Mouse (Mus musculus) stomach, postnatal 0 days (tissue): ENCODE results near the gene Cct3. TPM values are rescaled to one million over a fixed set of nuclear protein-coding genes. Genes with fewer than 3 reads are reported as not detected.

Experiments used
- polyA plus RNA-seq: library from polyadenylated mRNA; unstranded; fragments of >200 nt; fragmentation: Nextera tagmentation; extraction: Ambion mirVana; gene quantifications from 2 replicates; pipeline ENCODE4 v1.2.1, GENCODE M21; 2015

The Cct3 gene
- polyA plus RNA-seq, 1 experiment from 2014 or later = 233 TPM

Other genes starting within 250 kb of the Cct3 start
- 134 and 142 TPM in 2 replicates for gene Naxe, start 238.6 kb upstream of the Cct3 start, polyA plus RNA-seq
- gene Ttc24, start 218.8 kb upstream of the Cct3 start, polyA plus RNA-seq = not detected in 2 replicates
- gene Iqgap3, start 215.1 kb upstream of the Cct3 start, polyA plus RNA-seq = 3.8 and 4.5 TPM in 2 replicates
- gene Mef2d, start 154.7 kb upstream of the Cct3 start, polyA plus RNA-seq = 10.6 and 13.0 TPM in 2 replicates
- 19.4 and 27.0 TPM in 2 replicates for gene Rhbg, start 42.4 kb upstream of the Cct3 start, polyA plus RNA-seq
- gene Gm38392, start 9.9 kb upstream of the Cct3 start, polyA plus RNA-seq = 0.36 and 2.0 TPM in 2 replicates
- 9.1 and 9.3 TPM in 2 replicates for gene Tsacc, start 117 bp upstream of the Cct3 start, polyA plus RNA-seq
- gene Glmp, start 27.9 kb downstream of the Cct3 start, polyA plus RNA-seq = 161 and 166 TPM in 2 replicates
- gene Tmem79, start 39.0 kb downstream of the Cct3 start, polyA plus RNA-seq = 51.9 and 54.1 TPM in 2 replicates
- gene Smg5, start 39.1 kb downstream of the Cct3 start, polyA plus RNA-seq = 15.9 and 19.0 TPM in 2 replicates
- 12.3 and 16.2 TPM in 2 replicates for gene Paqr6, start 67.5 kb downstream of the Cct3 start, polyA plus RNA-seq
- gene Bglap3, start 75.6 kb downstream of the Cct3 start, polyA plus RNA-seq = 199 and 225 TPM in 2 replicates
- gene Bglap2, start 81.6 kb downstream of the Cct3 start, polyA plus RNA-seq = 20.1 and 24.9 TPM in 2 replicates
- gene Bglap, start 87.3 kb downstream of the Cct3 start, polyA plus RNA-seq = 0.64 TPM in 1 of 2 replicates, not detected in the other
- gene Pmf1, start 113.2 kb downstream of the Cct3 start, polyA plus RNA-seq = 55.6 and 58.1 TPM in 2 replicates
- 9.7 and 9.8 TPM in 2 replicates for gene Slc25a44, start 128.0 kb downstream of the Cct3 start, polyA plus RNA-seq
- gene Sema4a, start 164.1 kb downstream of the Cct3 start, polyA plus RNA-seq = 27.9 and 32.7 TPM in 2 replicates
- 250 and 267 TPM in 2 replicates for gene Lmna, start 212.8 kb downstream of the Cct3 start, polyA plus RNA-seq
- 3.3 and 3.4 TPM in 2 replicates for gene Mex3a, start 235.3 kb downstream of the Cct3 start, polyA plus RNA-seq